10 mouse cellular contexts compared by ENCODE assay signal in the genomic region with DNA sequence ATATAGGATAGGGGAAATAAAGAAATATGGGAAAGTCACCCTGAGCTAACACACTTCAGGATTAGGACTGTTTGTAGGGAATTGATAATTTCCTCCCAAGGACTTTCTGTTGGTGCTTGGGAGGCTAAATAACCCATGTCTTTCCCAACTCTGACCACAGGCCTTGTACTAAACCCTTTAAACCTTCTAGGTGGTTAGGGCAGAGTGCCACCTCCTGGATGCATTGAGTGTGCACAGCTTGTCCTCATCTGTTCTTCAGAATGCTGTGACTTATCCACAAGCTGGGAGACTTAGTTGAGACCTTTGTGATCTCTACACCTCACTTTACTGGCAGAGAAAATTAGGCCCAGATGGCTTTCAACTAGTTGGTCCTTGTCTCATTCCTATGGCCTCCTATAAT. TPM values are rescaled to one million over a fixed set of nuclear protein-coding genes. Genes with fewer than 3 reads are reported as not detected.
DNase-seq lines count a peak whose midpoint lies in the region; ATAC-seq and TF ChIP-seq lines count a peak whose summit lies in the region.
"Had no signal": no experiment of that assay in that cellular context is flagged by ENCODE, and none has a peak within 500 bp of the region (broad histone marks: within the 10 kb centered on the region; RNA-seq: fewer than 3 reads in every experiment).

No protein-coding gene starts in this region.

- no peak overlapping the region for H3K4me2 ChIP-seq in midbrain, embryonic 12.5 days (replicated peaks)
- H3K4me2 ChIP-seq in midbrain, embryonic 13.5 days (replicated peaks) = no peak overlapping the region
- H3K4me2 ChIP-seq in limb, embryonic 14.5 days (replicated peaks; ENCODE audit: low read depth, low read length, severe bottlenecking) = no peak overlapping the region

- no peaks in the 10 kb centered on the region for H3K36me3 ChIP-seq in midbrain, embryonic 12.5 days
- H3K36me3 ChIP-seq in midbrain, embryonic 13.5 days = no peaks in the 10 kb centered on the region
- H3K36me3 ChIP-seq in limb, embryonic 14.5 days (ENCODE audit: control insufficient read depth, insufficient read depth, low read length) = no peaks in the 10 kb centered on the region

- no peak overlapping the region for H3K27ac ChIP-seq in midbrain, embryonic 12.5 days (replicated peaks)
- no peak overlapping the region for H3K27ac ChIP-seq in midbrain, embryonic 13.5 days
- H3K27ac ChIP-seq in limb, embryonic 14.5 days (replicated peaks; ENCODE audit: low read depth, low read length) = no peak overlapping the region

- peak; percentile 13 to 21 for DNase-seq in frontal cortex, postnatal 36 days (ENCODE audit: low spot score in 2 of 2)
- no peak for DNase-seq in frontal cortex, postnatal 14 days (ENCODE audit: low spot score in 2 of 2)
- DNase-seq in embryo, embryonic 9.5 days (ENCODE audit: extremely low spot score) = peak; percentile 19
- peak; percentile 48 for DNase-seq in limb, embryonic 14.5 days (ENCODE audit: low spot score)
- no peak for DNase-seq in layer of hippocampus, postnatal 36 days

- no peaks in the 10 kb centered on the region for H3K9me3 ChIP-seq in midbrain, embryonic 12.5 days
- no peaks in the 10 kb centered on the region for H3K9me3 ChIP-seq in midbrain, embryonic 13.5 days
- no peaks in the 10 kb centered on the region for H3K9me3 ChIP-seq in limb, embryonic 14.5 days (ENCODE audit: control insufficient read depth, low read length)
- H3K9me3 ChIP-seq: megakaryocyte, embryonic 14.5 days had no signal

- no peak overlapping the region for H3K9ac ChIP-seq in midbrain, embryonic 12.5 days (replicated peaks)
- no peak overlapping the region for H3K9ac ChIP-seq in midbrain, embryonic 13.5 days (replicated peaks)
- H3K9ac ChIP-seq in limb, embryonic 14.5 days (ENCODE audit: low read depth, low read length, severe bottlenecking) = no peak overlapping the region

- H3K27me3 ChIP-seq in midbrain, embryonic 12.5 days = no peaks in the 10 kb centered on the region
- H3K27me3 ChIP-seq in midbrain, embryonic 13.5 days = no peaks in the 10 kb centered on the region
- no peaks in the 10 kb centered on the region for H3K27me3 ChIP-seq in limb, embryonic 14.5 days (ENCODE audit: control insufficient read depth, insufficient read depth, low read length)
- H3K27me3 ChIP-seq: megakaryocyte, embryonic 14.5 days had no signal

- no peaks in the 10 kb centered on the region for H3K4me1 ChIP-seq in midbrain, embryonic 12.5 days
- H3K4me1 ChIP-seq in midbrain, embryonic 13.5 days (replicated peaks) = no peaks in the 10 kb centered on the region
- H3K4me1 ChIP-seq in limb, embryonic 14.5 days (ENCODE audit: control insufficient read depth, insufficient read depth, low read length) = no peaks in the 10 kb centered on the region
- H3K4me1 ChIP-seq: megakaryocyte, embryonic 14.5 days had no signal

- H3K4me3 ChIP-seq in midbrain, embryonic 12.5 days = no peak overlapping the region
- H3K4me3 ChIP-seq in midbrain, embryonic 13.5 days (replicated peaks) = no peak overlapping the region
- no peak overlapping the region for H3K4me3 ChIP-seq in limb, embryonic 14.5 days (replicated peaks; ENCODE audit: low read length)
- H3K4me3 ChIP-seq: megakaryocyte, embryonic 14.5 days had no signal

- ATAC-seq in midbrain, embryonic 12.5 days (ENCODE audit: low FRiP score, low read depth) = 0 out of 2 replicates have a peak, but pooled peaks have one; percentile 54
- ATAC-seq in midbrain, embryonic 13.5 days = no peak
- no peak for ATAC-seq in limb, embryonic 14.5 days (ENCODE audit: low FRiP score, low read depth)
- no peak for ATAC-seq in CD4-positive, CD25-positive, alpha-beta regulatory T cell, adult 4 months

- TF ChIP-seq POLR2A in limb, embryonic 14.5 days (IDR thresholded peaks at IDR 0.05; ENCODE audit: borderline replicate concordance, extremely low read depth, insufficient read depth, insufficient read length) = no peak

RNA-seq across cellular contexts. Expression of gene Sprr4, which starts 10.5 kb away (rescaled TPM):
- not detected in 2 replicates for polyA plus RNA-seq in midbrain, embryonic 12.5 days (2016; fragmentation: Nextera tagmentation; extraction: Ambion mirVana)
- not detected in 2 replicates for polyA plus RNA-seq in midbrain, embryonic 13.5 days (2015; fragmentation: Nextera tagmentation; extraction: Ambion mirVana)
- not detected in 2 replicates for polyA plus RNA-seq in limb, embryonic 14.5 days (2012; rRNA removed)
- polyA plus RNA-seq in limb, embryonic 14.5 days (2014; fragmentation: Nextera tagmentation; extraction: Ambion mirVana) = not detected in 2 replicates
- not detected for total RNA-seq in layer of hippocampus, postnatal 36 days (2021)
- polyA plus RNA-seq in CD4-positive, CD25-positive, alpha-beta regulatory T cell, adult 4 months (2017; shearing (Covaris generic)) = not detected
- polyA plus RNA-seq: gonadal fat pad, adult 2 months had no signal

RNA-seq across cellular contexts. Expression of gene 2310046K23Rik, which starts 23.5 kb away (rescaled TPM):
- not detected in 2 replicates for polyA plus RNA-seq in midbrain, embryonic 12.5 days (2016; fragmentation: Nextera tagmentation; extraction: Ambion mirVana)
- polyA plus RNA-seq in midbrain, embryonic 13.5 days (2015; fragmentation: Nextera tagmentation; extraction: Ambion mirVana) = not detected in 2 replicates
- not detected in 2 replicates for polyA plus RNA-seq in limb, embryonic 14.5 days (2012; rRNA removed)
- not detected in 2 replicates for polyA plus RNA-seq in limb, embryonic 14.5 days (2014; fragmentation: Nextera tagmentation; extraction: Ambion mirVana)
- total RNA-seq in layer of hippocampus, postnatal 36 days (2021) = not detected
- not detected for polyA plus RNA-seq in CD4-positive, CD25-positive, alpha-beta regulatory T cell, adult 4 months (2017; shearing (Covaris generic))
- polyA plus RNA-seq: gonadal fat pad, adult 2 months had no signal

RNA-seq across cellular contexts. Expression of gene Sprr1a, which starts 25.1 kb away (rescaled TPM):
- not detected in 2 replicates for polyA plus RNA-seq in midbrain, embryonic 12.5 days (2016; fragmentation: Nextera tagmentation; extraction: Ambion mirVana)
- polyA plus RNA-seq in midbrain, embryonic 13.5 days (2015; fragmentation: Nextera tagmentation; extraction: Ambion mirVana) = not detected in 2 replicates
- polyA plus RNA-seq in limb, embryonic 14.5 days (2012; rRNA removed) = 6.4 and 6.5 TPM in 2 replicates
- 12.7 and 21.2 TPM in 2 replicates for polyA plus RNA-seq in limb, embryonic 14.5 days (2014; fragmentation: Nextera tagmentation; extraction: Ambion mirVana)
- total RNA-seq in layer of hippocampus, postnatal 36 days (2021) = not detected
- not detected for polyA plus RNA-seq in CD4-positive, CD25-positive, alpha-beta regulatory T cell, adult 4 months (2017; shearing (Covaris generic))

RNA-seq across cellular contexts. Expression of gene Sprr3, which starts 52.3 kb away (rescaled TPM):
- not detected in 2 replicates for polyA plus RNA-seq in midbrain, embryonic 12.5 days (2016; fragmentation: Nextera tagmentation; extraction: Ambion mirVana)
- polyA plus RNA-seq in midbrain, embryonic 13.5 days (2015; fragmentation: Nextera tagmentation; extraction: Ambion mirVana) = not detected in 2 replicates
- polyA plus RNA-seq in limb, embryonic 14.5 days (2012; rRNA removed) = not detected in 2 replicates
- polyA plus RNA-seq in limb, embryonic 14.5 days (2014; fragmentation: Nextera tagmentation; extraction: Ambion mirVana) = 0.25 TPM in 1 of 2 replicates, not detected in the other
- not detected for total RNA-seq in layer of hippocampus, postnatal 36 days (2021)
- not detected for polyA plus RNA-seq in CD4-positive, CD25-positive, alpha-beta regulatory T cell, adult 4 months (2017; shearing (Covaris generic))
- polyA plus RNA-seq: gonadal fat pad, adult 2 months had no signal

Comparison
In these comparisons a context has a peak if more than half of its experiments do, and no peak if none do; other contexts are left out.
1. DNase-seq: peak in frontal cortex, postnatal 36 days (2 of 2), embryo, embryonic 9.5 days (single experiment) and limb, embryonic 14.5 days (single experiment); none in frontal cortex, postnatal 14 days (0 of 2) and layer of hippocampus, postnatal 36 days (0 of 2).